Mouse (Mus musculus): ENCODE measurements around the gene Ppp1r12c. TPM values are rescaled to one million over a fixed set of nuclear protein-coding genes. Genes with fewer than 3 reads are reported as not detected.
"Not testable (repeated sequence)": the region's sequence is repeated elsewhere in the genome, so short reads cannot be mapped to it uniquely, and the experiment has no call there.

Ppp1r12c gene
- polyA plus RNA-seq, 1 experiment from 2014 or later: 33.0 TPM

DNA sequence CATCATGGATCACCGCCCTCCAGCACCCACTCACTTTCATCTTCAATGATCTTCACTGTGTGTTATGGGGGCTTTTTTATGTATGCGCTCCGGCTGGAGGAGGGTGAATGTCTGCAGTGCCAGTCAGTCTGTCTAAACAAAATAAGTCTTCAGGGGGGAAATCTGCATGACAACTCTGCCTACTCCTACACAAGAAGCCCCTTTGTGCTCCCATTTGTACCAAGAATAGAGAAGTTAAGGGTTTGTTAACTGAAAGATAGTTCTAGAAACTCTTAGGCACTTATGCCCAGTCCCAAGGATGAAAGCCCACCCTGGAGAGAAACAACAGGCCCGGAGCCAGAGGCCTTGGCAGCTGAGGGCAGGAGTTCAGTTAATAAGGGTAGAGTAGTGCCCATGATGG, 34.9 kb upstream of the Ppp1r12c start:
- no peak overlapping the region for H3K9ac ChIP-seq (replicated peaks; ENCODE audit: low read length)
- H3K4me1 ChIP-seq (ENCODE audit: control insufficient read depth, insufficient read depth, low read length): no peaks in the 10 kb centered on the region
- no peaks in the 10 kb centered on the region for H3K9me3 ChIP-seq (replicated peaks; ENCODE audit: control insufficient read depth, low read length)
- no peaks in the 10 kb centered on the region for H3K36me3 ChIP-seq (replicated peaks; ENCODE audit: control insufficient read depth, insufficient read depth, low read depth, low read length)
- no peak overlapping the region for H3K4me2 ChIP-seq (ENCODE audit: low read depth, low read length)
- no peaks in the 10 kb centered on the region for H3K27me3 ChIP-seq (ENCODE audit: control insufficient read depth, insufficient read depth, low read length)
- no peak overlapping the region for H3K4me3 ChIP-seq (ENCODE audit: low read depth, low read length)
- no peak for DNase-seq (ENCODE audit: low spot score)
- no peak overlapping the region for H3K27ac ChIP-seq (replicated peaks; ENCODE audit: low read depth, low read length)
- WGBS: 84% methylated on average over 4 of the region's 4 CpGs
- no peak for ATAC-seq (replicated peaks; ENCODE audit: insufficient number of reproducible peaks, low FRiP score, low TSS enrichment, low read depth)

DNA sequence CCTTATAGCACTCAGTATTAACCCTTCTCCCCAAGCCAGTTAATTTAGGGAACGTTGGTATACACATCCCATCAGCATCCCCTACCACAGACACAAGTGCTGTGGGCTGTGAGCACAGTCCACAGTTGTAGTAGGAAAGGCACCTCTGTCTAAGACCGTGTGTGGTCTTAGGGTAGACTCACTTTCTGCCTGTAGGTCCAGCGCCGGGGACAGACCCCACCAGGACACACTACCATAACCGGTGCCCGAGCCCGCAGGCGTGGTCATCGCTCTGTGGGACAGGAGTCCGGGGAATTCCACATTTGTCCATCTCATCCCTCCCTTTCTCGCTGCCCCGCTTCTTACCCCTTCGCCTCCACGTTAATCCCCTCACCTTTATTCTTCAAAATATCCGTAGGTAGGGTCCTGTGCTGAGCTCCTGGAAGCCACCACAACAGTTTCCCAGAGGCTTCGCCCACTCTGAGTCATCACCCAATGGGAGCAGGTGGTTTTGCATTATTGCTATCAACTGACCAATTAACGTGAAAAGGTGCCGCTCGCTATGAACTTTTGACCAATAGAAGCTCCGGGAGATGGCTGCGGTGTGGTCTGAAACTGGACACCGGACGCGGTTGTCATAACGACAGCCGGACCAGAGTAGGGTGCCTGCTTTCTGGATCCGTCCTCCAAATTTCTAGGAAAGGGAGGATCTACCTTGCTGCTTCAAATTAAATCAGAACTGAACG, 30.7 kb upstream of the Ppp1r12c start, which contains the start of gene Dnaaf3:
TSS of gene Dnaaf3 (minus strand) at position 449 of the 725 bp plus-strand sequence.
- peak within 1 kb of the TSS; percentile 25; the same call in 1 of the 2 replicates for H3K9ac ChIP-seq (replicated peaks; ENCODE audit: low read length)
- WGBS: 3% methylated on average over 28 of the region's 28 CpGs

GRCm38 (mm10) chr7:4530166-4530565, 28.7 kb upstream of the Ppp1r12c start:
- not testable (repeated sequence) for H3K9ac ChIP-seq (replicated peaks; ENCODE audit: low read length); ATAC-seq (replicated peaks; ENCODE audit: insufficient number of reproducible peaks, low FRiP score, low TSS enrichment, low read depth); H3K4me1 ChIP-seq (ENCODE audit: control insufficient read depth, insufficient read depth, low read length); H3K27ac ChIP-seq (replicated peaks; ENCODE audit: low read depth, low read length); H3K4me2 ChIP-seq (ENCODE audit: low read depth, low read length); H3K4me3 ChIP-seq (ENCODE audit: low read depth, low read length); H3K36me3 ChIP-seq (replicated peaks; ENCODE audit: control insufficient read depth, insufficient read depth, low read depth, low read length); DNase-seq (ENCODE audit: low spot score); H3K27me3 ChIP-seq (ENCODE audit: control insufficient read depth, insufficient read depth, low read length); H3K9me3 ChIP-seq (replicated peaks; ENCODE audit: control insufficient read depth, low read length)
- WGBS: 44% methylated on average over 8 of the region's 8 CpGs

More for the DNA sequence above, 30.7 kb upstream of the Ppp1r12c start, which contains the start of gene Dnaaf3:
- no peaks in the 10 kb centered on the region for H3K36me3 ChIP-seq (replicated peaks; ENCODE audit: control insufficient read depth, insufficient read depth, low read depth, low read length)
- H3K9me3 ChIP-seq (replicated peaks; ENCODE audit: control insufficient read depth, low read length): no peaks in the 10 kb centered on the region
- peak; percentile 89 for ATAC-seq (replicated peaks; ENCODE audit: insufficient number of reproducible peaks, low FRiP score, low TSS enrichment, low read depth)
- H3K27ac ChIP-seq (replicated peaks; ENCODE audit: low read depth, low read length): no peak within 1 kb of the TSS
- no peaks in the 10 kb centered on the region for H3K27me3 ChIP-seq (ENCODE audit: control insufficient read depth, insufficient read depth, low read length)
- peak within 1 kb of the TSS; percentile 51 for H3K4me2 ChIP-seq (ENCODE audit: low read depth, low read length)
- H3K4me1 ChIP-seq (ENCODE audit: control insufficient read depth, insufficient read depth, low read length): no peaks in the 10 kb centered on the region
- DNase-seq (ENCODE audit: low spot score): peak; percentile 92
- H3K4me3 ChIP-seq (ENCODE audit: low read depth, low read length): peak within 1 kb of the TSS; percentile 33

DNA sequence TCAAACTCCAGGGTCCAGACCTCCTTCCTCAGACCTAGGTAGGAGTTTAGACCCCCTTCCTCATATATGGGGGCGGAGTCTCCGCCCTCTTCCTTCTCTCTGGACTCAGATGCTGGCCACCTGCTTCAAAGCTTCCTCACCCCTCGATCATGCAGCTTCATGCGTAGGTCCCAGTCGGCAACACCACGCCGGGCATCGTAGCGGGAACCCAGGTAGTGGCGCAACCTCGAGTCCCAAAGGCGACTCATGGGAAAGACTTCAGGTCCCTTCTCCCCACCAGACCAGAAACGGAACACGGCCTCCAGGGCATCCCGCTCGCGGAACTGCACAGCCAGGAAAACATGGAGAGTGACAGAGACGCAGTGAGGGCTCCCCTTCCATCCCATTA, 25.8 kb upstream of the Ppp1r12c start:
- H3K27ac ChIP-seq (replicated peaks; ENCODE audit: low read depth, low read length): no peak overlapping the region
- H3K4me2 ChIP-seq (ENCODE audit: low read depth, low read length): peak overlapping the region; percentile 56
- H3K4me1 ChIP-seq (ENCODE audit: control insufficient read depth, insufficient read depth, low read length): no peaks in the 10 kb centered on the region
- DNase-seq (ENCODE audit: low spot score) (no peak), ATAC-seq (replicated peaks; ENCODE audit: insufficient number of reproducible peaks, low FRiP score, low TSS enrichment, low read depth) (0 out of 2 replicates have a peak, but pooled peaks have one; percentile 2)
- H3K4me3 ChIP-seq (ENCODE audit: low read depth, low read length): no peak overlapping the region
- H3K36me3 ChIP-seq (replicated peaks; ENCODE audit: control insufficient read depth, insufficient read depth, low read depth, low read length): no peaks in the 10 kb centered on the region
- no peaks in the 10 kb centered on the region for H3K27me3 ChIP-seq (ENCODE audit: control insufficient read depth, insufficient read depth, low read length)
- WGBS: 49% methylated on average over 18 of the region's 18 CpGs
- H3K9me3 ChIP-seq (replicated peaks; ENCODE audit: control insufficient read depth, low read length): no peaks in the 10 kb centered on the region
- H3K9ac ChIP-seq (replicated peaks; ENCODE audit: low read length): no peak overlapping the region

GRCm38 (mm10) chr7:4526341-4527301, 25.1 kb upstream of the Ppp1r12c start:
- no peak overlapping the region for H3K27ac ChIP-seq (replicated peaks; ENCODE audit: low read depth, low read length)
- WGBS: 21% methylated on average over 40 of the region's 40 CpGs
- H3K4me1 ChIP-seq (ENCODE audit: control insufficient read depth, insufficient read depth, low read length): no peaks in the 10 kb centered on the region
- ATAC-seq (replicated peaks; ENCODE audit: insufficient number of reproducible peaks, low FRiP score, low TSS enrichment, low read depth): peak; percentile 85
- no peaks in the 10 kb centered on the region for H3K9me3 ChIP-seq (replicated peaks; ENCODE audit: control insufficient read depth, low read length)
- H3K9ac ChIP-seq (replicated peaks; ENCODE audit: low read length): peak overlapping the region; percentile 61
- H3K4me2 ChIP-seq (ENCODE audit: low read depth, low read length): peak overlapping the region; percentile 56
- no peaks in the 10 kb centered on the region for H3K36me3 ChIP-seq (replicated peaks; ENCODE audit: control insufficient read depth, insufficient read depth, low read depth, low read length)
- 0 out of 2 replicates have a peak, but pooled peaks cover 1% of the 10 kb centered on the region for H3K27me3 ChIP-seq (ENCODE audit: control insufficient read depth, insufficient read depth, low read length)
- H3K4me3 ChIP-seq (ENCODE audit: low read depth, low read length): peak overlapping the region; percentile 27
- peak; percentile 95 for DNase-seq (ENCODE audit: low spot score)

DNA sequence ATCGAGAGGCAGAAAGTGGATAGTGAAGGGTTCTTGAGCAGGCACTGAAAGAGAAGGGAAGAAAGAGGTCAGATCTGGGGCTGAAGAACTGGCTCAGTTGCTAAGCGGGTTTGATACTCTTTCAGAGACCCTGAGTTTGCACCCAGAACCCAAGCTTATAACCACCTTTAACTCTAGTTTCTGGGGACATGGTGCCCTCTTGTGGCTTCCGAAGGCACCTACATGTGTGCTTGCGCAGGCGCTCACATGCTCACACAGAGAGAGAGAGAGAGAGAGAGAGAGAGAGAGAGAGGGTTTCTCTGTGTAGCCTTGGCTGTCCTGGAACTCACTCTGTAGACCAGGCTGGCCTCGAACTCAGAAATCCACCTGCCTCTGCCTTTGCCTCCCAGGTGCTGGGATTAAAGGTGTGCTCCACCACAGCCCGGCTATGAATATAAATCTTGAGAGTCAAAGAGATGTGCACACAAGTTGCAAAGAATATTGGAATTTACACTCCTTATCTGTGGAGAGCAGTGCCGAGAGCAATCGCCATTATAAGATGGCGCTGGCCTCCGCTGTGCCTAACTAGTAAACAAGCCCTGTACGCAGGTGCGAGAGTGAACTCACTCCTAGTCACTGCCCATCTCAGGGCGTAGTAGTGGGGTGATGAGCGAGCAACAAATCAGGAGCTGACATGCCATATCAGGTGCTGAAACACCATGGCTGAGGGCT, 22.9 kb upstream of the Ppp1r12c start, which contains the start of gene Tnni3:
TSS of gene Tnni3 (minus strand) at position 18 of the 711 bp plus-strand sequence.
- H3K36me3 ChIP-seq (replicated peaks; ENCODE audit: control insufficient read depth, insufficient read depth, low read depth, low read length); H3K27ac ChIP-seq (replicated peaks; ENCODE audit: low read depth, low read length); H3K9me3 ChIP-seq (replicated peaks; ENCODE audit: control insufficient read depth, low read length); H3K27me3 ChIP-seq (ENCODE audit: control insufficient read depth, insufficient read depth, low read length); H3K4me2 ChIP-seq (ENCODE audit: low read depth, low read length); H3K9ac ChIP-seq (replicated peaks; ENCODE audit: low read length); H3K4me3 ChIP-seq (ENCODE audit: low read depth, low read length); ATAC-seq (replicated peaks; ENCODE audit: insufficient number of reproducible peaks, low FRiP score, low TSS enrichment, low read depth); H3K4me1 ChIP-seq (ENCODE audit: control insufficient read depth, insufficient read depth, low read length): not testable (repeated sequence)
- peak; percentile 77 for DNase-seq (ENCODE audit: low spot score)
- WGBS: 73% methylated on average over 15 of the region's 15 CpGs

DNA sequence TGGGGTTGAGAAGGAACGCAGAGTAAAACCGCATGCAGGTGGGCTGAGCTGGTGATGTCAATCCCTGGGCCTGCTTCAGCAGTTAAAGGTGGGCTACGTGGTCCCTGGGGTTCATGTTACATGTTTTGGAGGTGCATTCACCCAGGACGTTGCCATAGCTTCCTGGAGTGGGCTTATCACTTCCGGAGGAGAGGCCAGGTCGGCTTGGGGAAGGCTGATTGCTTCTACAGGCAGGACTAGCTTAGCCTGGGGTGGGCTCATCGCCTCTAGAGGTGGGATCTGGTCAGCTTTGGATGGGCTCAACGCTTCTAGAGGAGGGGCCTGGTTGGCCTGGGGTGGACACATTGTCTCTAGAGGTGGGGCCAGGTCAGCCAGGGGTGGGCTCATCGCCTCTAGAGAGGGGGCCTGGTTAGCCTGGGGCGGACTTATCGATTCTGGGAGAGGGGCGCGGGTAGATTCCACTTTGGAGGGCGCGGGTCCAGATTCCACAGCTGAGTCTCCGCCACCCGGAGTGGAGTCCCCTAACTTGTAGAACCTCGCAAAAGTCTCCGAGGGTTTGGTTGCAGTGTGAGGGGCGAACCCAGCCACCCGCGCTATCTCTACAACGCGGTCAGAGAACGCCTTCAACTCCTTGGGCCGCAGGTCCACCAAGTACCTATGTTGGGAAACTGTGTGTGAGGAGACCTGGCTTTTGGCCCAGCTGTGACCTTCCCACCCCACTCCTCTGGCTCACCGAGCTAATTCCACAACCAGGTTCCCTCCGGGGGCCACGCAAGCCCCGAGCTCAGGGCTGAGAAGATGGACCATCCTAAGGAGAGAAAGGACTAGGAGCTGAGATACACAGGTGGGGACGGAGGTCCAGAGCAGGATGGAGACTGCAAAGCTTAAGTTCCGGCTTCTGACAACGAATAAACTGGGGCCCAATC, 22.0 kb upstream of the Ppp1r12c start:
- no peak overlapping the region for H3K4me2 ChIP-seq (ENCODE audit: low read depth, low read length)
- 89% methylated on average over 33 of the region's 33 CpGs for WGBS

More for the DNA sequence above, 22.0 kb upstream of the Ppp1r12c start:
- no peaks in the 10 kb centered on the region for H3K36me3 ChIP-seq (replicated peaks; ENCODE audit: control insufficient read depth, insufficient read depth, low read depth, low read length)
- no peak overlapping the region for H3K4me3 ChIP-seq (ENCODE audit: low read depth, low read length)
- H3K27ac ChIP-seq (replicated peaks; ENCODE audit: low read depth, low read length): no peak overlapping the region
- ATAC-seq (replicated peaks; ENCODE audit: insufficient number of reproducible peaks, low FRiP score, low TSS enrichment, low read depth): no peak
- no peaks in the 10 kb centered on the region for H3K9me3 ChIP-seq (replicated peaks; ENCODE audit: control insufficient read depth, low read length)
- H3K4me1 ChIP-seq (ENCODE audit: control insufficient read depth, insufficient read depth, low read length): no peaks in the 10 kb centered on the region
- no peak for DNase-seq (ENCODE audit: low spot score)
- H3K27me3 ChIP-seq (ENCODE audit: control insufficient read depth, insufficient read depth, low read length): 0 out of 2 replicates have a peak, but pooled peaks cover 4% of the 10 kb centered on the region
- no peak overlapping the region for H3K9ac ChIP-seq (replicated peaks; ENCODE audit: low read length)
